Mouse (Mus musculus) forebrain, embryonic 14.5 days (tissue): ENCODE measurements around the gene Nfatc2. TPM values are rescaled to one million over a fixed set of nuclear protein-coding genes. Genes with fewer than 3 reads are reported as not detected.

Experiments
- ATAC-seq: fragments of 200-750 bp; cut with Nextera tagmentation; 2 replicates; pipeline ENCODE4 v1.8.0; 2017; ENCODE audit warnings: mild to moderate bottlenecking, moderate library complexity
- DNase-seq: peaks from one replicate; pipeline ENCODE4 v3.0.0-alpha.2; 2015; ENCODE audit warnings: low spot score
- H3K27ac ChIP-seq: fragments of 300-500 bp; sonication (generic); 2 replicates; pipeline ENCODE4 v1.5.1; 2014; ENCODE audit warnings: low read depth, mild to moderate bottlenecking, control low read depth, low read length, moderate library complexity
- H3K27me3 ChIP-seq: fragments of 300-500 bp; sonication (generic); replicated peaks from 2 replicates; pipeline ENCODE4 v1.6.1; 2014; ENCODE audit warnings: low read length, control low read depth, mixed read lengths; ENCODE audit not compliant: control insufficient read depth, insufficient read depth
- H3K36me3 ChIP-seq: fragments of 300-500 bp; sonication (generic); 2 replicates; pipeline ENCODE4 v1.6.1; 2014; ENCODE audit warnings: low read length, control low read depth; ENCODE audit not compliant: control insufficient read depth, insufficient read depth
- H3K4me1 ChIP-seq: fragments of 300-500 bp; sonication (generic); 2 replicates; pipeline ENCODE4 v1.6.1; 2014; ENCODE audit warnings: antibody characterized with exemption, low read length, control low read depth; ENCODE audit not compliant: control insufficient read depth, insufficient read depth
- H3K4me2 ChIP-seq: fragments of 300-500 bp; sonication (generic); 2 replicates; pipeline ENCODE4 v1.6.1; 2014; ENCODE audit warnings: mild to moderate bottlenecking, control low read depth, low read length
- H3K4me3 ChIP-seq: fragments of 300-500 bp; sonication (generic); 2 replicates; pipeline ENCODE4 v1.5.1; 2014; ENCODE audit warnings: low read depth, low read length, control low read depth
- H3K9ac ChIP-seq: fragments of 300-500 bp; sonication (generic); 2 replicates; pipeline ENCODE4 v1.6.1; 2014; ENCODE audit warnings: mild to moderate bottlenecking, low read length, control low read depth, moderate library complexity
- H3K9me3 ChIP-seq: fragments of 300-500 bp; sonication (generic); replicated peaks from 2 replicates; pipeline ENCODE4 v1.6.1; 2016; ENCODE audit warnings: low read length, control low read depth, mixed read lengths; ENCODE audit not compliant: control insufficient read depth
- WGBS: fragments of 180-500 bp; shearing (Covaris S2); extraction: QIAGEN DNeasy Blood & Tissue Kit; methylation state at CpG from one replicate; pipeline ENCODE4 v1.1.7; 2014; 5-methylcytosine and 5-hydroxymethylcytosine counted together
- polyA plus RNA-seq: library from polyadenylated mRNA; unstranded; fragments of >200 nt; fragmentation: Nextera tagmentation; extraction: Ambion mirVana; gene quantifications from 2 replicates; pipeline ENCODE4 v1.2.1, GENCODE M21; 2014

Gene Nfatc2
- polyA plus RNA-seq, 1 experiment from 2014 or later: 1.2 TPM

- H3K27me3 ChIP-seq: no peaks in the 10 kb centered on the region
- peaks cover 11% of the 10 kb centered on the region for H3K4me1 ChIP-seq
- no peaks in the 10 kb centered on the region for H3K9me3 ChIP-seq
- ATAC-seq (peak; percentile 94), DNase-seq (peak; percentile 95)
- under 1% methylated on average over 13 of the region's 13 CpGs for WGBS
- peak overlapping the region; percentile 50 for H3K4me2 ChIP-seq
- peak overlapping the region; percentile 9; the same call in 1 of the 2 replicates for H3K4me3 ChIP-seq
- peak overlapping the region; percentile 35; the same call in 1 of the 2 replicates for H3K9ac ChIP-seq
- no peaks in the 10 kb centered on the region for H3K36me3 ChIP-seq
- peak overlapping the region; percentile 82 for H3K27ac ChIP-seq
Measured at GRCm38 (mm10) chr2:168524905-168525381, 76.5 kb downstream of the Nfatc2 start.

- Histone ChIP-seq H3K4me2 (no peak overlapping the region), H3K9ac (no peak overlapping the region), H3K9me3 (no peaks in the 10 kb centered on the region), H3K4me1 (peaks cover 11% of the 10 kb centered on the region), H3K4me3 (no peak overlapping the region), H3K27me3 (no peaks in the 10 kb centered on the region), H3K27ac (no peak overlapping the region), H3K36me3 (no peaks in the 10 kb centered on the region)
- WGBS: 82% methylated on average over 3 of the region's 3 CpGs
- DNase-seq (no peak), ATAC-seq (no peak)
Measured at GRCm38 (mm10) chr2:168522247-168522646, 79.2 kb downstream of the Nfatc2 start.

- ATAC-seq (no peak), DNase-seq (no peak)
- Histone ChIP-seq H3K4me3 (no peak overlapping the region), H3K4me1 (peaks cover 8% of the 10 kb centered on the region), H3K4me2 (no peak overlapping the region), H3K9me3 (no peaks in the 10 kb centered on the region), H3K27me3 (no peaks in the 10 kb centered on the region), H3K27ac (no peak overlapping the region), H3K9ac (no peak overlapping the region), H3K36me3 (no peaks in the 10 kb centered on the region)
- 88% methylated on average over 7 of the region's 7 CpGs for WGBS
Measured at GRCm38 (mm10) chr2:168520771-168521170, 80.7 kb downstream of the Nfatc2 start.

GRCm38 (mm10) chr2:168519589-168519988 is 81.9 kb downstream of the Nfatc2 start:
- Histone ChIP-seq H3K27me3 (no peaks in the 10 kb centered on the region), H3K36me3 (no peaks in the 10 kb centered on the region), H3K9ac (no peak overlapping the region), H3K4me2 (no peak overlapping the region), H3K9me3 (no peaks in the 10 kb centered on the region), H3K4me1 (no peaks in the 10 kb centered on the region), H3K27ac (no peak overlapping the region), H3K4me3 (no peak overlapping the region)
- ATAC-seq (no peak), DNase-seq (no peak)
- 88% methylated on average over 8 of the region's 8 CpGs for WGBS

GRCm38 (mm10) chr2:168518256-168518659 is 83.2 kb downstream of the Nfatc2 start:
- Histone ChIP-seq H3K4me1 (no peaks in the 10 kb centered on the region), H3K36me3 (no peaks in the 10 kb centered on the region), H3K4me3 (no peak overlapping the region), H3K9me3 (no peaks in the 10 kb centered on the region), H3K4me2 (no peak overlapping the region), H3K27me3 (no peaks in the 10 kb centered on the region), H3K27ac (no peak overlapping the region), H3K9ac (no peak overlapping the region)
- DNase-seq: no peak
- ATAC-seq: no peak
- 83% methylated on average over 15 of the region's 15 CpGs for WGBS

- H3K4me2 ChIP-seq: no peak overlapping the region
- ATAC-seq (no peak), DNase-seq (no peak)
- H3K36me3 ChIP-seq: no peaks in the 10 kb centered on the region
- WGBS: 88% methylated on average over 7 of the region's 7 CpGs
- H3K4me1 ChIP-seq: no peaks in the 10 kb centered on the region
- no peaks in the 10 kb centered on the region for H3K9me3 ChIP-seq
- no peak overlapping the region for H3K4me3 ChIP-seq
- H3K27ac ChIP-seq: no peak overlapping the region
- H3K9ac ChIP-seq: no peak overlapping the region
- H3K27me3 ChIP-seq: no peaks in the 10 kb centered on the region
Measured at GRCm38 (mm10) chr2:168517774-168518173, 83.7 kb downstream of the Nfatc2 start.

GRCm38 (mm10) chr2:168516717-168517116 is 84.7 kb downstream of the Nfatc2 start:
- Histone ChIP-seq H3K4me2 (no peak overlapping the region), H3K27ac (no peak overlapping the region), H3K4me3 (no peak overlapping the region), H3K27me3 (no peaks in the 10 kb centered on the region), H3K36me3 (no peaks in the 10 kb centered on the region), H3K9me3 (no peaks in the 10 kb centered on the region), H3K9ac (no peak overlapping the region), H3K4me1 (no peaks in the 10 kb centered on the region)
- DNase-seq (no peak), ATAC-seq (no peak)
- 88% methylated on average over 7 of the region's 7 CpGs for WGBS

GRCm38 (mm10) chr2:168515466-168515865 is 86.0 kb downstream of the Nfatc2 start:
- Histone ChIP-seq H3K4me3 (no peak overlapping the region), H3K9me3 (no peaks in the 10 kb centered on the region), H3K4me2 (no peak overlapping the region), H3K9ac (no peak overlapping the region), H3K27ac (no peak overlapping the region), H3K36me3 (no peaks in the 10 kb centered on the region), H3K4me1 (no peaks in the 10 kb centered on the region), H3K27me3 (no peaks in the 10 kb centered on the region)
- DNase-seq: no peak
- 74% methylated on average over 4 of the region's 4 CpGs for WGBS
- ATAC-seq: no peak

GRCm38 (mm10) chr2:168514131-168514530 is 87.3 kb downstream of the Nfatc2 start:
- Histone ChIP-seq H3K27me3 (no peaks in the 10 kb centered on the region), H3K27ac (no peak overlapping the region), H3K4me1 (no peaks in the 10 kb centered on the region), H3K9ac (no peak overlapping the region), H3K9me3 (no peaks in the 10 kb centered on the region), H3K36me3 (no peaks in the 10 kb centered on the region), H3K4me2 (no peak overlapping the region), H3K4me3 (no peak overlapping the region)
- no peak for DNase-seq
- no peak for ATAC-seq
- WGBS: 84% methylated on average over 5 of the region's 5 CpGs
